Mouse (Mus musculus) liver, embryonic 12.5 days (tissue): ENCODE measurements around the gene Ntm. TPM values are rescaled to one million over a fixed set of nuclear protein-coding genes. Genes with fewer than 3 reads are reported as not detected.
A peak's percentile ranks its signal among the peaks of the same experiment; 100 is the strongest.

Experiments used
- ATAC-seq: fragments of 200-750 bp; cut with Nextera tagmentation; 2 replicates; pipeline ENCODE4 v1.8.0; 2017; ENCODE audit warnings: moderate number of reproducible peaks, mild to moderate bottlenecking, moderate library complexity
- H3K27ac ChIP-seq: fragments of 300-500 bp; sonication (generic); 2 replicates; pipeline ENCODE4 v1.5.1; 2016; ENCODE audit warnings: mild to moderate bottlenecking
- H3K27me3 ChIP-seq: fragments of 300-500 bp; sonication (generic); replicated peaks from 2 replicates; pipeline ENCODE4 v1.6.1; 2016; ENCODE audit warnings: mild to moderate bottlenecking, moderate library complexity
- H3K36me3 ChIP-seq: fragments of 300-500 bp; sonication (generic); 2 replicates; pipeline ENCODE4 v1.6.1; 2016; ENCODE audit warnings: mild to moderate bottlenecking, moderate library complexity
- H3K4me1 ChIP-seq: fragments of 300-500 bp; sonication (generic); 2 replicates; pipeline ENCODE4 v1.6.1; 2016
- H3K4me2 ChIP-seq: fragments of 300-500 bp; sonication (generic); 2 replicates; pipeline ENCODE4 v1.6.1; 2016; ENCODE audit warnings: mild to moderate bottlenecking, moderate library complexity
- H3K4me3 ChIP-seq: fragments of 300-500 bp; sonication (generic); 2 replicates; pipeline ENCODE4 v1.5.1; 2016; ENCODE audit warnings: mild to moderate bottlenecking, moderate library complexity
- H3K9ac ChIP-seq: fragments of 300-500 bp; sonication (generic); 2 replicates; pipeline ENCODE4 v1.6.1; 2016; ENCODE audit warnings: mild to moderate bottlenecking, moderate library complexity
- H3K9me3 ChIP-seq: fragments of 300-500 bp; sonication (generic); replicated peaks from 2 replicates; pipeline ENCODE4 v1.6.1; 2016; ENCODE audit warnings: mild to moderate bottlenecking, moderate library complexity
- WGBS: fragments of 180-500 bp; shearing (Covaris S2); methylation state at CpG from one replicate; pipeline ENCODE4 v1.1.7; 2016; ENCODE audit not compliant: insufficient replicate concordance; 5-methylcytosine and 5-hydroxymethylcytosine counted together
- polyA plus RNA-seq: library from polyadenylated mRNA; unstranded; fragments of >200 nt; fragmentation: Nextera tagmentation; extraction: Ambion mirVana; gene quantifications from 2 replicates; pipeline ENCODE4 v1.2.1, GENCODE M21; 2016

The Ntm gene
- polyA plus RNA-seq, 1 experiment from 2014 or later: 1.7 TPM

- Histone ChIP-seq H3K27ac (no peak overlapping the region), H3K9me3 (no peaks in the 10 kb centered on the region), H3K4me2 (no peak overlapping the region), H3K4me3 (no peak overlapping the region), H3K36me3 (no peaks in the 10 kb centered on the region), H3K4me1 (no peaks in the 10 kb centered on the region), H3K9ac (no peak overlapping the region), H3K27me3 (no peaks in the 10 kb centered on the region)
- 54% methylated on average over 3 of the region's 3 CpGs for WGBS
- ATAC-seq: no peak
Measured at GRCm38 (mm10) chr9:29877583-29877982, 85.4 kb downstream of the Ntm start.

- 68% methylated on average over 5 of the region's 5 CpGs for WGBS
- Histone ChIP-seq H3K27ac (no peak overlapping the region), H3K4me2 (no peak overlapping the region), H3K4me3 (no peak overlapping the region), H3K9ac (no peak overlapping the region), H3K27me3 (no peaks in the 10 kb centered on the region), H3K36me3 (no peaks in the 10 kb centered on the region), H3K9me3 (no peaks in the 10 kb centered on the region), H3K4me1 (0 out of 2 replicates have a peak, but pooled peaks cover 5% of the 10 kb centered on the region)
- ATAC-seq: no peak
Measured at GRCm38 (mm10) chr9:29867746-29868145, 95.2 kb downstream of the Ntm start.

- Histone ChIP-seq H3K9me3 (no peaks in the 10 kb centered on the region), H3K4me3 (no peak overlapping the region), H3K27me3 (no peaks in the 10 kb centered on the region), H3K4me1 (0 out of 2 replicates have a peak, but pooled peaks cover 5% of the 10 kb centered on the region), H3K27ac (no peak overlapping the region), H3K36me3 (no peaks in the 10 kb centered on the region), H3K9ac (no peak overlapping the region), H3K4me2 (no peak overlapping the region)
- WGBS: 63% methylated on average over 3 of the region's 3 CpGs
- no peak for ATAC-seq
Measured at GRCm38 (mm10) chr9:29866824-29867223, 96.1 kb downstream of the Ntm start.

- ATAC-seq: no peak
- H3K9ac ChIP-seq: no peak overlapping the region
Measured at GRCm38 (mm10) chr9:29866101-29866500, 96.8 kb downstream of the Ntm start.

GRCm38 (mm10) chr9:29865502-29865901 lies 97.4 kb downstream of the Ntm start:
- Histone ChIP-seq H3K36me3 (no peaks in the 10 kb centered on the region), H3K27me3 (no peaks in the 10 kb centered on the region), H3K9ac (no peak overlapping the region), H3K9me3 (no peaks in the 10 kb centered on the region), H3K27ac (no peak overlapping the region), H3K4me1 (0 out of 2 replicates have a peak, but pooled peaks cover 5% of the 10 kb centered on the region), H3K4me3 (no peak overlapping the region), H3K4me2 (no peak overlapping the region)
- peak; percentile 52; the same call in 1 of the 2 replicates for ATAC-seq
- WGBS: 57% methylated on average over 8 of the region's 8 CpGs

More at GRCm38 (mm10) chr9:29866101-29866500, 96.8 kb downstream of the Ntm start:
- Histone ChIP-seq H3K4me1 (0 out of 2 replicates have a peak, but pooled peaks cover 5% of the 10 kb centered on the region), H3K27me3 (no peaks in the 10 kb centered on the region), H3K9me3 (no peaks in the 10 kb centered on the region), H3K4me2 (no peak overlapping the region), H3K27ac (no peak overlapping the region), H3K4me3 (no peak overlapping the region), H3K36me3 (no peaks in the 10 kb centered on the region)
- WGBS: 64% methylated on average over 4 of the region's 4 CpGs

- WGBS: 13% methylated on average over 1 of the region's 1 CpGs
- Histone ChIP-seq H3K4me1 (0 out of 2 replicates have a peak, but pooled peaks cover 5% of the 10 kb centered on the region), H3K9ac (no peak overlapping the region), H3K9me3 (no peaks in the 10 kb centered on the region), H3K4me2 (no peak overlapping the region), H3K27me3 (no peaks in the 10 kb centered on the region), H3K27ac (no peak overlapping the region), H3K36me3 (no peaks in the 10 kb centered on the region), H3K4me3 (no peak overlapping the region)
- no peak for ATAC-seq
Measured at GRCm38 (mm10) chr9:29864886-29865285, 98.1 kb downstream of the Ntm start.

GRCm38 (mm10) chr9:29862408-29862807 lies 100.5 kb downstream of the Ntm start:
- Histone ChIP-seq H3K4me3 (no peak overlapping the region), H3K27me3 (no peaks in the 10 kb centered on the region), H3K9me3 (no peaks in the 10 kb centered on the region), H3K9ac (no peak overlapping the region), H3K4me1 (0 out of 2 replicates have a peak, but pooled peaks cover 5% of the 10 kb centered on the region), H3K36me3 (no peaks in the 10 kb centered on the region), H3K27ac (no peak overlapping the region), H3K4me2 (no peak overlapping the region)
- WGBS: 54% methylated on average over 5 of the region's 5 CpGs
- ATAC-seq: no peak

GRCm38 (mm10) chr9:29859256-29860048 lies 103.5 kb downstream of the Ntm start:
- Histone ChIP-seq H3K4me2 (no peak overlapping the region), H3K36me3 (no peaks in the 10 kb centered on the region), H3K4me3 (no peak overlapping the region), H3K9ac (no peak overlapping the region), H3K27ac (no peak overlapping the region), H3K27me3 (no peaks in the 10 kb centered on the region), H3K9me3 (no peaks in the 10 kb centered on the region), H3K4me1 (no peaks in the 10 kb centered on the region)
- 77% methylated on average over 6 of the region's 6 CpGs for WGBS
- ATAC-seq: no peak

- Histone ChIP-seq H3K4me3 (no peak overlapping the region), H3K9ac (no peak overlapping the region), H3K4me2 (no peak overlapping the region), H3K27me3 (no peaks in the 10 kb centered on the region), H3K36me3 (no peaks in the 10 kb centered on the region), H3K27ac (no peak overlapping the region), H3K9me3 (no peaks in the 10 kb centered on the region), H3K4me1 (no peaks in the 10 kb centered on the region)
- WGBS: 33% methylated on average over 8 of the region's 8 CpGs
- no peak for ATAC-seq
Measured at GRCm38 (mm10) chr9:29848735-29849455, 114.0 kb downstream of the Ntm start.

- H3K27ac ChIP-seq: no peak overlapping the region
- 80% methylated on average over 6 of the region's 6 CpGs for WGBS
- no peak overlapping the region for H3K4me2 ChIP-seq
- no peak for ATAC-seq
- no peak overlapping the region for H3K4me3 ChIP-seq
- H3K27me3 ChIP-seq: no peaks in the 10 kb centered on the region
- no peak overlapping the region for H3K9ac ChIP-seq
- H3K9me3 ChIP-seq: no peaks in the 10 kb centered on the region
- no peaks in the 10 kb centered on the region for H3K4me1 ChIP-seq
- no peaks in the 10 kb centered on the region for H3K36me3 ChIP-seq
Measured at GRCm38 (mm10) chr9:29837344-29837743, 125.6 kb downstream of the Ntm start.

- H3K9ac ChIP-seq: no peak overlapping the region
- ATAC-seq: no peak
- no peaks in the 10 kb centered on the region for H3K36me3 ChIP-seq
- no peaks in the 10 kb centered on the region for H3K9me3 ChIP-seq
- H3K4me1 ChIP-seq: no peaks in the 10 kb centered on the region
- H3K27ac ChIP-seq: no peak overlapping the region
- WGBS: 61% methylated on average over 5 of the region's 5 CpGs
- H3K4me3 ChIP-seq: no peak overlapping the region
- no peaks in the 10 kb centered on the region for H3K27me3 ChIP-seq
- no peak overlapping the region for H3K4me2 ChIP-seq
Measured at GRCm38 (mm10) chr9:29834911-29835310, 128.0 kb downstream of the Ntm start.

- no peak for ATAC-seq
- H3K4me3 ChIP-seq: no peak overlapping the region
- H3K9ac ChIP-seq: no peak overlapping the region
- H3K4me2 ChIP-seq: no peak overlapping the region
- no peaks in the 10 kb centered on the region for H3K9me3 ChIP-seq
- no peaks in the 10 kb centered on the region for H3K36me3 ChIP-seq
- no peak overlapping the region for H3K27ac ChIP-seq
- 32% methylated on average over 2 of the region's 2 CpGs for WGBS
- H3K27me3 ChIP-seq: no peaks in the 10 kb centered on the region
- H3K4me1 ChIP-seq: no peaks in the 10 kb centered on the region
Measured at GRCm38 (mm10) chr9:29833781-29834180, 129.2 kb downstream of the Ntm start.
